Mouse (Mus musculus): ENCODE results near the gene Olfr744.
"Not testable (repeated sequence)": the region's sequence is repeated elsewhere in the genome, so short reads cannot be mapped to it uniquely, and the experiment has no call there.

The Olfr744 gene

GRCm38 (mm10) chr14:50614579-50614978 lies at the start of gene Olfr744:
TSS of gene Olfr744 (plus strand) at chr14:50614879.
- in situ Hi-C loops (cut with MboI, MseI): no loop called here

- in situ Hi-C loops (cut with MboI, MseI): not testable (repeated sequence)
Measured at GRCm38 (mm10) chr14:50573056-50573455, 41.6 kb upstream of the Olfr744 start.

- in situ Hi-C loops (cut with MboI, MseI): no loop called here
Measured at GRCm38 (mm10) chr14:50639088-50639487, 24.4 kb downstream of the Olfr744 start, which contains the start of gene Olfr745. TSS of gene Olfr745 (plus strand) at chr14:50639388.

GRCm38 (mm10) chr14:50646783-50647182 lies 32.1 kb downstream of the Olfr744 start, which contains the start of gene Olfr746:
TSS of gene Olfr746 (plus strand) at chr14:50647083.
- in situ Hi-C loops (cut with MboI, MseI): no loop called here
